Mouse (Mus musculus): ENCODE results near the gene Fry. TPM values are rescaled to one million over a fixed set of nuclear protein-coding genes. Genes with fewer than 3 reads are reported as not detected.
A peak's percentile ranks its signal among the peaks of the same experiment; 100 is the strongest.

The Fry gene
- polyA plus RNA-seq, 1 experiment from 2014 or later, result 21.1 TPM

GRCm38 (mm10) chr5:150384272-150385215 lies 266.1 kb downstream of the Fry start:
- Histone ChIP-seq H3K36me3 (ENCODE audit: control insufficient read depth, insufficient read depth, low read length) (no peaks in the 10 kb centered on the region), H3K27me3 (ENCODE audit: control insufficient read depth, insufficient read depth, low read length) (no peaks in the 10 kb centered on the region), H3K9me3 (ENCODE audit: control insufficient read depth, low read length) (no peaks in the 10 kb centered on the region), H3K27ac (ENCODE audit: low read depth, low read length) (no peak overlapping the region), H3K4me3 (ENCODE audit: low read depth, low read length) (no peak overlapping the region), H3K4me2 (ENCODE audit: low read depth) (no peak overlapping the region), H3K4me1 (ENCODE audit: control insufficient read depth, insufficient read depth, low read length) (no peaks in the 10 kb centered on the region), H3K9ac (ENCODE audit: low read length) (no peak overlapping the region)
- ATAC-seq (ENCODE audit: insufficient read depth, low FRiP score, low TSS enrichment) (no peak), DNase-seq (ENCODE audit: low spot score) (no peak)
- 78% methylated on average over 17 of the region's 17 CpGs for WGBS

- Histone ChIP-seq H3K36me3 (ENCODE audit: control insufficient read depth, insufficient read depth, low read length) (no peaks in the 10 kb centered on the region), H3K9ac (ENCODE audit: low read length) (no peak overlapping the region), H3K4me2 (ENCODE audit: low read depth) (no peak overlapping the region), H3K4me3 (ENCODE audit: low read depth, low read length) (no peak overlapping the region), H3K4me1 (ENCODE audit: control insufficient read depth, insufficient read depth, low read length) (no peaks in the 10 kb centered on the region), H3K9me3 (ENCODE audit: control insufficient read depth, low read length) (no peaks in the 10 kb centered on the region), H3K27me3 (ENCODE audit: control insufficient read depth, insufficient read depth, low read length) (no peaks in the 10 kb centered on the region), H3K27ac (ENCODE audit: low read depth, low read length) (no peak overlapping the region)
- DNase-seq (ENCODE audit: low spot score) (no peak), ATAC-seq (ENCODE audit: insufficient read depth, low FRiP score, low TSS enrichment) (no peak)
- 82% methylated on average over 7 of the region's 7 CpGs for WGBS
Measured at GRCm38 (mm10) chr5:150385224-150385623, 266.8 kb downstream of the Fry start.

GRCm38 (mm10) chr5:150388623-150389022 lies 270.2 kb downstream of the Fry start:
- H3K4me2 ChIP-seq (ENCODE audit: low read depth), result no peak overlapping the region
- ATAC-seq (ENCODE audit: insufficient read depth, low FRiP score, low TSS enrichment) (no peak), DNase-seq (ENCODE audit: low spot score) (no peak)
- H3K9ac ChIP-seq (ENCODE audit: low read length), result no peak overlapping the region
- H3K27me3 ChIP-seq (ENCODE audit: control insufficient read depth, insufficient read depth, low read length), result no peaks in the 10 kb centered on the region
- H3K27ac ChIP-seq (ENCODE audit: low read depth, low read length), result no peak overlapping the region
- H3K4me3 ChIP-seq (ENCODE audit: low read depth, low read length), result no peak overlapping the region
- WGBS, result 85% methylated on average over 12 of the region's 12 CpGs
- no peaks in the 10 kb centered on the region for H3K36me3 ChIP-seq (ENCODE audit: control insufficient read depth, insufficient read depth, low read length)
- no peaks in the 10 kb centered on the region for H3K4me1 ChIP-seq (ENCODE audit: control insufficient read depth, insufficient read depth, low read length)
- H3K9me3 ChIP-seq (ENCODE audit: control insufficient read depth, low read length), result no peaks in the 10 kb centered on the region

- Histone ChIP-seq H3K4me1 (ENCODE audit: control insufficient read depth, insufficient read depth, low read length) (no peaks in the 10 kb centered on the region), H3K9ac (ENCODE audit: low read length) (no peak overlapping the region), H3K9me3 (ENCODE audit: control insufficient read depth, low read length) (0 out of 2 replicates have a peak, but pooled peaks cover 3% of the 10 kb centered on the region), H3K4me3 (ENCODE audit: low read depth, low read length) (no peak overlapping the region), H3K4me2 (ENCODE audit: low read depth) (no peak overlapping the region), H3K27ac (ENCODE audit: low read depth, low read length) (no peak overlapping the region), H3K36me3 (ENCODE audit: control insufficient read depth, insufficient read depth, low read length) (peaks cover 3% of the 10 kb centered on the region; the same call in 1 of the 2 replicates), H3K27me3 (ENCODE audit: control insufficient read depth, insufficient read depth, low read length) (no peaks in the 10 kb centered on the region)
- ATAC-seq (ENCODE audit: insufficient read depth, low FRiP score, low TSS enrichment) (no peak), DNase-seq (ENCODE audit: low spot score) (no peak)
- WGBS, result 76% methylated on average over 10 of the region's 10 CpGs
Measured at GRCm38 (mm10) chr5:150389589-150390377, 271.3 kb downstream of the Fry start.

- H3K4me1 ChIP-seq (ENCODE audit: control insufficient read depth, insufficient read depth, low read length), result no peaks in the 10 kb centered on the region
- H3K27ac ChIP-seq (ENCODE audit: low read depth, low read length), result no peak overlapping the region
- no peak overlapping the region for H3K9ac ChIP-seq (ENCODE audit: low read length)
- no peak for ATAC-seq (ENCODE audit: insufficient read depth, low FRiP score, low TSS enrichment)
- H3K4me3 ChIP-seq (ENCODE audit: low read depth, low read length), result no peak overlapping the region
- H3K27me3 ChIP-seq (ENCODE audit: control insufficient read depth, insufficient read depth, low read length), result no peaks in the 10 kb centered on the region
- no peak for DNase-seq (ENCODE audit: low spot score)
- no peak overlapping the region for H3K4me2 ChIP-seq (ENCODE audit: low read depth)
- 55% methylated on average over 7 of the region's 7 CpGs for WGBS
- 0 out of 2 replicates have a peak, but pooled peaks cover 3% of the 10 kb centered on the region for H3K9me3 ChIP-seq (ENCODE audit: control insufficient read depth, low read length)
- peaks cover 3% of the 10 kb centered on the region; the same call in 1 of the 2 replicates for H3K36me3 ChIP-seq (ENCODE audit: control insufficient read depth, insufficient read depth, low read length)
Measured at GRCm38 (mm10) chr5:150390422-150390821, 272.0 kb downstream of the Fry start.

GRCm38 (mm10) chr5:150394645-150395044 lies 276.2 kb downstream of the Fry start:
- 96% methylated on average over 6 of the region's 6 CpGs for WGBS
- no peak overlapping the region for H3K27ac ChIP-seq (ENCODE audit: low read depth, low read length)
- peaks cover 3% of the 10 kb centered on the region; the same call in 1 of the 2 replicates for H3K36me3 ChIP-seq (ENCODE audit: control insufficient read depth, insufficient read depth, low read length)
- H3K4me1 ChIP-seq (ENCODE audit: control insufficient read depth, insufficient read depth, low read length), result no peaks in the 10 kb centered on the region
- no peak overlapping the region for H3K4me3 ChIP-seq (ENCODE audit: low read depth, low read length)
- H3K27me3 ChIP-seq (ENCODE audit: control insufficient read depth, insufficient read depth, low read length), result no peaks in the 10 kb centered on the region
- no peak overlapping the region for H3K4me2 ChIP-seq (ENCODE audit: low read depth)
- DNase-seq (ENCODE audit: low spot score), result no peak
- 0 out of 2 replicates have a peak, but pooled peaks cover 3% of the 10 kb centered on the region for H3K9me3 ChIP-seq (ENCODE audit: control insufficient read depth, low read length)
- H3K9ac ChIP-seq (ENCODE audit: low read length), result no peak overlapping the region
- ATAC-seq (ENCODE audit: insufficient read depth, low FRiP score, low TSS enrichment), result no peak

- Histone ChIP-seq H3K27ac (ENCODE audit: low read depth, low read length) (no peak overlapping the region), H3K36me3 (ENCODE audit: control insufficient read depth, insufficient read depth, low read length) (no peaks in the 10 kb centered on the region), H3K9ac (ENCODE audit: low read length) (no peak overlapping the region), H3K9me3 (ENCODE audit: control insufficient read depth, low read length) (no peaks in the 10 kb centered on the region), H3K27me3 (ENCODE audit: control insufficient read depth, insufficient read depth, low read length) (no peaks in the 10 kb centered on the region), H3K4me3 (ENCODE audit: low read depth, low read length) (no peak overlapping the region), H3K4me2 (ENCODE audit: low read depth) (no peak overlapping the region), H3K4me1 (ENCODE audit: control insufficient read depth, insufficient read depth, low read length) (no peaks in the 10 kb centered on the region)
- ATAC-seq (ENCODE audit: insufficient read depth, low FRiP score, low TSS enrichment) (no peak), DNase-seq (ENCODE audit: low spot score) (peak; percentile 39)
- 30% methylated on average over 13 of the region's 13 CpGs for WGBS
Measured at GRCm38 (mm10) chr5:150402832-150403447, 284.5 kb downstream of the Fry start.

GRCm38 (mm10) chr5:150404867-150405266 lies 286.4 kb downstream of the Fry start:
- Histone ChIP-seq H3K36me3 (ENCODE audit: control insufficient read depth, insufficient read depth, low read length) (no peaks in the 10 kb centered on the region), H3K27ac (ENCODE audit: low read depth, low read length) (no peak overlapping the region), H3K4me1 (ENCODE audit: control insufficient read depth, insufficient read depth, low read length) (no peaks in the 10 kb centered on the region), H3K27me3 (ENCODE audit: control insufficient read depth, insufficient read depth, low read length) (no peaks in the 10 kb centered on the region), H3K4me2 (ENCODE audit: low read depth) (no peak overlapping the region), H3K9ac (ENCODE audit: low read length) (no peak overlapping the region), H3K4me3 (ENCODE audit: low read depth, low read length) (no peak overlapping the region), H3K9me3 (ENCODE audit: control insufficient read depth, low read length) (no peaks in the 10 kb centered on the region)
- ATAC-seq (ENCODE audit: insufficient read depth, low FRiP score, low TSS enrichment) (no peak), DNase-seq (ENCODE audit: low spot score) (no peak)
- 75% methylated on average over 8 of the region's 8 CpGs for WGBS
